Mouse (Mus musculus): ENCODE data around the gene Gm4707. TPM values are rescaled to one million over a fixed set of nuclear protein-coding genes. Genes with fewer than 3 reads are reported as not detected.

Gm4707 gene
- 50.0 TPM for total RNA-seq (2023)

GRCm38 (mm10) chr17:71459818-71460217 is at the start of gene Gm4707:
Gene Gm4707 (minus strand): TSS chr17:71459918.

GRCm38 (mm10) chr17:71474762-71475704 is 15.3 kb upstream of the Gm4707 start, which contains the start of gene Smchd1:
Gene Smchd1 (minus strand): TSS chr17:71475343.

Other genes starting within 250 kb of the Gm4707 start
- 3.3 TPM for gene Emilin2, start 147.9 kb downstream of the Gm4707 start, total RNA-seq (2023)
- gene Smchd1, start 15.4 kb upstream of the Gm4707 start, total RNA-seq (2023): 202 TPM
- gene Ndc80, start 66.9 kb upstream of the Gm4707 start, total RNA-seq (2023): 17.1 TPM
- not detected for gene Spdya, start 92.1 kb upstream of the Gm4707 start, total RNA-seq (2023)
- gene Wdr43, start 156.0 kb upstream of the Gm4707 start, total RNA-seq (2023): 133 TPM
- not detected for gene Togaram2, start 213.3 kb upstream of the Gm4707 start, total RNA-seq (2023)